15 mouse cellular contexts compared by ENCODE assay signal in genomic region chr14:46800684-46801345, GRCm38 (mm10). TPM values are rescaled to one million over a fixed set of nuclear protein-coding genes. Genes with fewer than 3 reads are reported as not detected.
DNase-seq lines count a peak whose midpoint lies in the region; ATAC-seq and TF ChIP-seq lines count a peak whose summit lies in the region.
"Had no signal": no experiment of that assay in that cellular context is flagged by ENCODE, and none has a peak within 500 bp of the region (broad histone marks: within the 10 kb centered on the region; RNA-seq: fewer than 3 reads in every experiment).

No protein-coding gene starts in this region.

- H3K4me3 ChIP-seq in heart, embryonic 11.5 days (ENCODE audit: low read depth, low read length): no peak overlapping the region
- no peak overlapping the region for H3K4me3 ChIP-seq in lung, postnatal 0 days (ENCODE audit: low read depth, low read length)
- H3K4me3 ChIP-seq in myocyte: no peak overlapping the region
- no peak overlapping the region for H3K4me3 ChIP-seq in forebrain, embryonic 10.5 days
- H3K4me3 ChIP-seq: hindbrain, embryonic 13.5 days; midbrain, embryonic 10.5 days had no signal

- H3K27me3 ChIP-seq in heart, embryonic 11.5 days (ENCODE audit: control insufficient read depth, insufficient read depth, low read length): no peaks in the 10 kb centered on the region
- no peaks in the 10 kb centered on the region for H3K27me3 ChIP-seq in lung, postnatal 0 days (replicated peaks; ENCODE audit: insufficient read depth, low read length)
- no peaks in the 10 kb centered on the region for H3K27me3 ChIP-seq in myocyte (ENCODE audit: control insufficient read depth, insufficient read depth, insufficient read length)
- H3K27me3 ChIP-seq in forebrain, embryonic 10.5 days (ENCODE audit: poor library complexity, severe bottlenecking): no peaks in the 10 kb centered on the region
- H3K27me3 ChIP-seq: hindbrain, embryonic 13.5 days had no signal

- H3K27ac ChIP-seq in heart, embryonic 11.5 days (ENCODE audit: low read depth, low read length): 0 out of 2 replicates have a peak overlapping the region, but pooled peaks have one; percentile 35
- H3K27ac ChIP-seq in lung, postnatal 0 days (ENCODE audit: low read length): no peak overlapping the region
- no peak overlapping the region for H3K27ac ChIP-seq in forebrain, embryonic 10.5 days
- H3K27ac ChIP-seq: hindbrain, embryonic 13.5 days; liver, embryonic 14.5 days; midbrain, embryonic 10.5 days had no signal

- TF ChIP-seq POLR2A in myocyte (IDR thresholded peaks at IDR 0.05; ENCODE audit: insufficient read length, low read depth): no peak

- no peaks in the 10 kb centered on the region for H3K9me3 ChIP-seq in heart, embryonic 11.5 days (replicated peaks; ENCODE audit: control insufficient read depth, low read length)
- no peaks in the 10 kb centered on the region for H3K9me3 ChIP-seq in lung, postnatal 0 days (ENCODE audit: low read length)
- no peaks in the 10 kb centered on the region for H3K9me3 ChIP-seq in forebrain, embryonic 10.5 days
- H3K9me3 ChIP-seq: hindbrain, embryonic 13.5 days; midbrain, embryonic 10.5 days had no signal

- no peak overlapping the region for H3K9ac ChIP-seq in heart, embryonic 11.5 days (ENCODE audit: low read depth, low read length)
- H3K9ac ChIP-seq in lung, postnatal 0 days (replicated peaks; ENCODE audit: low read depth): no peak overlapping the region
- H3K9ac ChIP-seq: hindbrain, embryonic 13.5 days; liver, embryonic 14.5 days had no signal

- ATAC-seq in heart, embryonic 11.5 days (replicated peaks; ENCODE audit: insufficient number of reproducible peaks, low FRiP score, low TSS enrichment): no peak
- 0 out of 2 replicates have a peak, but pooled peaks have one; percentile 32 for ATAC-seq in lung, postnatal 0 days

- DNase-seq in heart, adult 8-10 months (ENCODE audit: low spot score): no peak
- peak; percentile 46 for DNase-seq in lung, postnatal 0 days (ENCODE audit: low spot score)
- no peak for DNase-seq in lung, postnatal 10 days
- peak; percentile 33 for DNase-seq in ZHBTc4 (ENCODE audit: low read depth, low spot score)
- no peak for DNase-seq in forebrain, embryonic 10.5 days (ENCODE audit: extremely low spot score, low spot score)
- no peak for DNase-seq in left cerebral cortex, postnatal 36 days (ENCODE audit: low spot score in 2 of 2)
- DNase-seq: cerebellum, adult 11 months; kidney, adult 11 months; right cerebral cortex, postnatal 25 days; thymus, postnatal 25 days had no signal

- H3ac ChIP-seq in myocyte (ENCODE audit: control insufficient read depth, insufficient read length): no peak overlapping the region

- intact Hi-C loops in left cerebral cortex, postnatal 36 days (cut with DNase I): no loop called here

- H3K36me3 ChIP-seq in heart, embryonic 11.5 days (ENCODE audit: control insufficient read depth, insufficient read depth, low read length): no peaks in the 10 kb centered on the region; the same call in 1 of the 2 replicates
- no peaks in the 10 kb centered on the region for H3K36me3 ChIP-seq in lung, postnatal 0 days (ENCODE audit: insufficient read depth, low read length)
- peaks cover 10% of the 10 kb centered on the region for H3K36me3 ChIP-seq in myocyte (ENCODE audit: control insufficient read depth, insufficient read depth)
- peaks cover 10% of the 10 kb centered on the region for H3K36me3 ChIP-seq in forebrain, embryonic 10.5 days (replicated peaks)

- TF ChIP-seq CTCF in lung, postnatal 0 days (IDR thresholded peaks at IDR 0.05): no peak

- H3K4me2 ChIP-seq in heart, embryonic 11.5 days: no peak overlapping the region
- H3K4me2 ChIP-seq in lung, postnatal 0 days (replicated peaks; ENCODE audit: low read depth, low read length): no peak overlapping the region
- peak overlapping the region; percentile 32 for H3K4me2 ChIP-seq in myocyte (ENCODE audit: low read depth)
- H3K4me2 ChIP-seq: hindbrain, embryonic 13.5 days had no signal

- no peaks in the 10 kb centered on the region for H3K79me2 ChIP-seq in myocyte (ENCODE audit: control insufficient read depth, insufficient read depth)

- no peak for TF ChIP-seq EP300 in lung, postnatal 0 days (IDR thresholded peaks at IDR 0.05)

- H3K4me1 ChIP-seq in heart, embryonic 11.5 days (ENCODE audit: control insufficient read depth, insufficient read depth, low read length): peaks cover 2% of the 10 kb centered on the region; the same call in 1 of the 2 replicates
- H3K4me1 ChIP-seq in lung, postnatal 0 days (ENCODE audit: insufficient read depth, low read depth, low read length): no peaks in the 10 kb centered on the region
- no peaks in the 10 kb centered on the region for H3K4me1 ChIP-seq in forebrain, embryonic 10.5 days
- H3K4me1 ChIP-seq: hindbrain, embryonic 13.5 days; midbrain, embryonic 10.5 days had no signal

- WGBS in heart, embryonic 11.5 days (ENCODE audit: insufficient replicate concordance): 67% methylated on average over 3 of the region's 3 CpGs
- WGBS in lung, postnatal 0 days: 61% methylated on average over 3 of the region's 3 CpGs
- WGBS in forebrain, embryonic 10.5 days: 94% methylated on average over 3 of the region's 3 CpGs

TF ChIP-seq in myocyte, 11 proteins besides CTCF, POLR2A, EP300 and RAD21:
- TF ChIP-seq POLR2AphosphoS2 (IDR thresholded peaks at IDR 0.05; ENCODE audit: insufficient read length, low read depth) (no peak), USF1 (IDR thresholded peaks at IDR 0.05; ENCODE audit: low read depth) (no peak), CEBPB (IDR thresholded peaks at IDR 0.05; ENCODE audit: insufficient read depth, poor library complexity, severe bottlenecking) (no peak), SRF (IDR thresholded peaks at IDR 0.05; ENCODE audit: control insufficient read depth, insufficient read length, low read depth) (no peak), E2F4 (IDR thresholded peaks at IDR 0.05; ENCODE audit: insufficient read depth) (no peak), MYOG (IDR thresholded peaks at IDR 0.05; ENCODE audit: control insufficient read depth in 1 of 3, insufficient read depth in 1 of 3, insufficient read length in 2 of 3, low read depth in 2 of 3) (no peak), TCF12 (IDR thresholded peaks at IDR 0.05; ENCODE audit: insufficient read depth, poor library complexity, severe bottlenecking) (no peak), TCF3 (IDR thresholded peaks at IDR 0.05; ENCODE audit: insufficient read length, low read depth) (no peak), MAX (IDR thresholded peaks at IDR 0.05; ENCODE audit: low read depth) (no peak), REST (IDR thresholded peaks at IDR 0.05; ENCODE audit: insufficient read depth, insufficient read length) (no peak), MYOD1 (IDR thresholded peaks at IDR 0.05; ENCODE audit: control insufficient read depth in 1 of 3, insufficient read length in 2 of 3, low read depth in 2 of 3) (no peak)

RNA-seq across cellular contexts. Expression of gene Cnih1, which starts 12.6 kb away (rescaled TPM):
- polyA plus RNA-seq in heart, embryonic 11.5 days (2014; fragmentation: Nextera tagmentation; extraction: Ambion mirVana): 188 and 201 TPM in 2 replicates
- 10 to 100 TPM; 45.4 to 56.3 (median 48.6) TPM for total RNA-seq in heart, adult 8-10 months (2022)
- polyA plus RNA-seq in lung, postnatal 0 days (2015; fragmentation: Nextera tagmentation; extraction: Ambion mirVana): 133 and 137 TPM in 2 replicates
- 104 TPM for polyA plus RNA-seq in myocyte (2012; fragmentation: generic; extraction: Trizol)
- 204 and 209 TPM in 2 replicates for polyA plus RNA-seq in forebrain, embryonic 10.5 days (2016; fragmentation: Nextera tagmentation; extraction: Ambion mirVana)
- 10 to 100 TPM; 72.9 to 85.2 TPM for total RNA-seq in left cerebral cortex, postnatal 36 days (2021)

RNA-seq across cellular contexts. Expression of gene Gmfb, which starts 21.2 kb away (rescaled TPM):
- 59.1 and 67.4 TPM in 2 replicates for polyA plus RNA-seq in heart, embryonic 11.5 days (2014; fragmentation: Nextera tagmentation; extraction: Ambion mirVana)
- total RNA-seq in heart, adult 8-10 months (2022): 10 to 100 TPM; 28.7 to 36.4 (median 33.3) TPM
- 42.1 and 47.8 TPM in 2 replicates for polyA plus RNA-seq in lung, postnatal 0 days (2015; fragmentation: Nextera tagmentation; extraction: Ambion mirVana)
- polyA plus RNA-seq in myocyte (2012; fragmentation: generic; extraction: Trizol): 17.2 TPM
- 106 and 107 TPM in 2 replicates for polyA plus RNA-seq in forebrain, embryonic 10.5 days (2016; fragmentation: Nextera tagmentation; extraction: Ambion mirVana)
- total RNA-seq in left cerebral cortex, postnatal 36 days (2021): 100 to 1,000 TPM; 133 to 145 TPM

RNA-seq across cellular contexts. Expression of gene Cgrrf1, which starts 31.1 kb away (rescaled TPM):
- polyA plus RNA-seq in heart, embryonic 11.5 days (2014; fragmentation: Nextera tagmentation; extraction: Ambion mirVana): 26.9 and 29.0 TPM in 2 replicates
- total RNA-seq in heart, adult 8-10 months (2022): 10 to 100 TPM; 33.5 to 40.4 (median 36.9) TPM
- polyA plus RNA-seq in lung, postnatal 0 days (2015; fragmentation: Nextera tagmentation; extraction: Ambion mirVana): 54.6 and 54.8 TPM in 2 replicates
- 40.6 TPM for polyA plus RNA-seq in myocyte (2012; fragmentation: generic; extraction: Trizol)
- 34.5 and 35.8 TPM in 2 replicates for polyA plus RNA-seq in forebrain, embryonic 10.5 days (2016; fragmentation: Nextera tagmentation; extraction: Ambion mirVana)
- total RNA-seq in left cerebral cortex, postnatal 36 days (2021): 10 to 100 TPM; 34.5 to 36.3 TPM

RNA-seq across cellular contexts. Expression of gene Cdkn3, which starts 40.5 kb away (rescaled TPM):
- 45.4 and 59.4 TPM in 2 replicates for polyA plus RNA-seq in heart, embryonic 11.5 days (2014; fragmentation: Nextera tagmentation; extraction: Ambion mirVana)
- under 1 TPM; 0.41 to 0.92 (median 0.70) TPM for total RNA-seq in heart, adult 8-10 months (2022)
- polyA plus RNA-seq in lung, postnatal 0 days (2015; fragmentation: Nextera tagmentation; extraction: Ambion mirVana): 5.2 and 8.2 TPM in 2 replicates
- polyA plus RNA-seq in myocyte (2012; fragmentation: generic; extraction: Trizol): 12.5 TPM
- polyA plus RNA-seq in forebrain, embryonic 10.5 days (2016; fragmentation: Nextera tagmentation; extraction: Ambion mirVana): 42.8 and 53.3 TPM in 2 replicates
- 1 to 10 TPM in 1 of 2 experiments, under 1 TPM in 1; 0.89 to 2.7 TPM for total RNA-seq in left cerebral cortex, postnatal 36 days (2021)

Comparison
In these comparisons a context has a peak if more than half of its experiments do, and no peak if none do; other contexts are left out.
1. DNase-seq: peak in lung, postnatal 0 days (single experiment) and ZHBTc4 (single experiment); none in heart, adult 8-10 months (single experiment), lung, postnatal 10 days (single experiment), forebrain, embryonic 10.5 days (single experiment) and left cerebral cortex, postnatal 36 days (0 of 2).